Mouse (Mus musculus): Measurements from ENCODE around the gene Msh5. TPM values are rescaled to one million over a fixed set of nuclear protein-coding genes. Genes with fewer than 3 reads are reported as not detected.

Msh5 gene
- total RNA-seq, 2 experiments from 2014 or later, result 0.28 TPM; not detected in 1

Other genes starting within 250 kb of the Msh5 start
- under 1 TPM in 1 of 2 experiments, not detected in 1; 0.21 TPM for gene Cyp21a1, start 242.2 kb downstream of the Msh5 start, total RNA-seq (2021)
- gene Stk19, start 209.8 kb downstream of the Msh5 start, total RNA-seq (2021), result 1 to 10 TPM; 6.6 to 7.6 TPM
- gene Dxo, start 209.7 kb downstream of the Msh5 start, total RNA-seq (2021), result 1 to 10 TPM; 8.3 to 8.8 TPM
- 10 to 100 TPM; 20.8 to 21.3 TPM for gene Skiv2l, start 196.5 kb downstream of the Msh5 start, total RNA-seq (2021)
- gene Nelfe, start 196.4 kb downstream of the Msh5 start, total RNA-seq (2021), result 10 to 100 TPM in 1 of 2 experiments, 1 to 10 TPM in 1; 9.0 to 12.0 TPM
- gene Cfb, start 184.2 kb downstream of the Msh5 start, total RNA-seq (2021), result 1 to 10 TPM; 2.9 to 6.9 TPM
- gene Zbtb12, start 167.3 kb downstream of the Msh5 start, total RNA-seq (2021), result 1 to 10 TPM; 5.9 to 6.9 TPM
- gene Gm20547, start 164.7 kb downstream of the Msh5 start, total RNA-seq (2021), result not detected
- 1 to 10 TPM; 1.5 to 1.6 TPM for gene C2, start 148.5 kb downstream of the Msh5 start, total RNA-seq (2021)
- gene Ehmt2, start 148.3 kb downstream of the Msh5 start, total RNA-seq (2021), result 10 to 100 TPM; 26.7 to 29.5 TPM
- not detected for gene Slc44a4, start 132.3 kb downstream of the Msh5 start, total RNA-seq (2021)
- gene Neu1, start 115.5 kb downstream of the Msh5 start, total RNA-seq (2021), result 10 to 100 TPM in 1 of 2 experiments, 1 to 10 TPM in 1; 9.1 to 10.2 TPM
- 10 to 100 TPM; 11.4 to 94.8 TPM for gene Hspa1b, start 87.5 kb downstream of the Msh5 start, total RNA-seq (2021)
- not detected for gene Gm20481, start 76.8 kb downstream of the Msh5 start, total RNA-seq (2021)
- gene Hspa1a, start 74.6 kb downstream of the Msh5 start, total RNA-seq (2021), result 10 to 100 TPM; 16.6 to 99.8 TPM
- 10 to 100 TPM; 31.8 to 33.6 TPM for gene Hspa1l, start 74.0 kb downstream of the Msh5 start, total RNA-seq (2021)
- 10 to 100 TPM; 14.0 to 17.1 TPM for gene Lsm2, start 64.9 kb downstream of the Msh5 start, total RNA-seq (2021)
- gene Vars, start 45.8 kb downstream of the Msh5 start, total RNA-seq (2021), result 10 to 100 TPM; 38.2 TPM
- gene Vwa7, start 30.2 kb downstream of the Msh5 start, total RNA-seq (2021), result 10 to 100 TPM; 13.2 to 16.8 TPM
- not detected for gene Sapcd1, start 18.7 kb downstream of the Msh5 start, total RNA-seq (2021)
- gene Clic1, start 3.2 kb upstream of the Msh5 start, total RNA-seq (2021), result 10 to 100 TPM in 1 of 2 experiments, 1 to 10 TPM in 1; 7.5 to 11.6 TPM
- 1 to 10 TPM; 4.5 to 8.7 TPM for gene Ddah2, start 12.3 kb upstream of the Msh5 start, total RNA-seq (2021)
- not detected for gene Ly6g6c, start 18.6 kb upstream of the Msh5 start, total RNA-seq (2021)
- gene Mpig6b, start 19.4 kb upstream of the Msh5 start, total RNA-seq (2021), result not detected
- not detected for gene Ly6g6e, start 30.2 kb upstream of the Msh5 start, total RNA-seq (2021)
- gene Ly6g6d, start 31.3 kb upstream of the Msh5 start, total RNA-seq (2021), result 1 to 10 TPM in 1 of 2 experiments, not detected in 1; 3.0 TPM
- gene Ly6g6f, start 38.9 kb upstream of the Msh5 start, total RNA-seq (2021), result not detected
- gene Abhd16a, start 42.5 kb upstream of the Msh5 start, total RNA-seq (2021), result 10 to 100 TPM; 85.3 to 87.7 TPM
- gene Ly6g5c, start 61.5 kb upstream of the Msh5 start, total RNA-seq (2021), result not detected
- gene Ly6g5b, start 68.7 kb upstream of the Msh5 start, total RNA-seq (2021), result not detected
- 1 to 10 TPM; 8.7 to 9.0 TPM for gene Gpank1, start 74.7 kb upstream of the Msh5 start, total RNA-seq (2021)
- 100 to 1,000 TPM; 176 to 183 TPM for gene Csnk2b, start 75.3 kb upstream of the Msh5 start, total RNA-seq (2021)
- 10 to 100 TPM; 12.6 to 16.6 TPM for gene D17H6S53E, start 79.6 kb upstream of the Msh5 start, total RNA-seq (2021)
- gene Apom, start 85.3 kb upstream of the Msh5 start, total RNA-seq (2021), result not detected
- gene Bag6, start 88.4 kb upstream of the Msh5 start, total RNA-seq (2021), result 100 to 1,000 TPM; 233 to 265 TPM
- gene Prrc2a, start 118.2 kb upstream of the Msh5 start, total RNA-seq (2021), result 100 to 1,000 TPM; 102 to 111 TPM
- gene Aif1, start 129.3 kb upstream of the Msh5 start, total RNA-seq (2021), result 1 to 10 TPM in 1 of 2 experiments, under 1 TPM in 1; 0.84 to 1.1 TPM
- gene Lst1, start 141.7 kb upstream of the Msh5 start, total RNA-seq (2021), result 1 to 10 TPM in 1 of 2 experiments, not detected in 1; 1.1 TPM
- under 1 TPM in 1 of 2 experiments, not detected in 1; 0.38 TPM for gene Ltb, start 147.7 kb upstream of the Msh5 start, total RNA-seq (2021)
- not detected for gene Tnf, start 155.3 kb upstream of the Msh5 start, total RNA-seq (2021)
- gene Lta, start 158.6 kb upstream of the Msh5 start, total RNA-seq (2021), result under 1 TPM; 0.43 to 0.48 TPM
- gene Gm16181, start 174.1 kb upstream of the Msh5 start, total RNA-seq (2021), result not detected
- gene Atp6v1g2, start 186.9 kb upstream of the Msh5 start, total RNA-seq (2021), result 1 to 10 TPM; 1.1 to 1.8 TPM
- 1 to 10 TPM; 7.0 to 7.2 TPM for gene Nfkbil1, start 189.0 kb upstream of the Msh5 start, total RNA-seq (2021)
- gene Ddx39b, start 195.0 kb upstream of the Msh5 start, total RNA-seq (2021), result 10 to 100 TPM; 83.5 to 83.8 TPM
- 10 to 100 TPM; 36.3 to 59.0 TPM for gene H2-D1, start 216.0 kb upstream of the Msh5 start, total RNA-seq (2021)

All from gastrocnemius, adult 18-20 months (tissue).